Mouse (Mus musculus) midbrain, embryonic 13.5 days (tissue): ENCODE measurements around the gene Psd4. TPM values are rescaled to one million over a fixed set of nuclear protein-coding genes. Genes with fewer than 3 reads are reported as not detected.
A peak's percentile ranks its signal among the peaks of the same experiment; 100 is the strongest.

Source experiments
- ATAC-seq: fragments of 200-750 bp; cut with Nextera tagmentation; 2 replicates; pipeline ENCODE4 v1.8.0; 2017; ENCODE audit warnings: mild to moderate bottlenecking, moderate TSS enrichment, moderate library complexity
- H3K27ac ChIP-seq: fragments of 300-500 bp; sonication (generic); 2 replicates; pipeline ENCODE4 v1.5.1; 2015; ENCODE audit warnings: inconsistent platforms, mild to moderate bottlenecking, moderate library complexity
- H3K27me3 ChIP-seq: fragments of 300-500 bp; sonication (generic); 2 replicates; pipeline ENCODE4 v1.6.1; 2015; ENCODE audit warnings: mild to moderate bottlenecking, inconsistent platforms
- H3K36me3 ChIP-seq: fragments of 300-500 bp; sonication (generic); 2 replicates; pipeline ENCODE4 v1.6.1; 2015; ENCODE audit warnings: mild to moderate bottlenecking, inconsistent platforms
- H3K4me1 ChIP-seq: fragments of 300-500 bp; sonication (generic); replicated peaks from 2 replicates; pipeline ENCODE4 v1.6.1; 2015; ENCODE audit warnings: inconsistent platforms
- H3K4me2 ChIP-seq: fragments of 300-500 bp; sonication (generic); replicated peaks from 2 replicates; pipeline ENCODE4 v1.6.1; 2015; ENCODE audit warnings: moderate library complexity, mild to moderate bottlenecking, inconsistent platforms
- H3K4me3 ChIP-seq: fragments of 300-500 bp; sonication (generic); replicated peaks from 2 replicates; pipeline ENCODE4 v1.5.1; 2015; ENCODE audit warnings: mild to moderate bottlenecking, inconsistent platforms
- H3K9ac ChIP-seq: fragments of 300-500 bp; sonication (generic); replicated peaks from 2 replicates; pipeline ENCODE4 v1.6.1; 2015; ENCODE audit warnings: mild to moderate bottlenecking, inconsistent platforms
- H3K9me3 ChIP-seq: fragments of 300-500 bp; sonication (generic); 2 replicates; pipeline ENCODE4 v1.6.1; 2016; ENCODE audit warnings: mild to moderate bottlenecking, inconsistent platforms
- WGBS: fragments of 180-500 bp; shearing (Covaris S2); methylation state at CpG from one replicate; pipeline ENCODE4 v1.1.7; 2015; 5-methylcytosine and 5-hydroxymethylcytosine counted together
- polyA plus RNA-seq: library from polyadenylated mRNA; unstranded; fragments of >200 nt; fragmentation: Nextera tagmentation; extraction: Ambion mirVana; gene quantifications from 2 replicates; pipeline ENCODE4 v1.2.1, GENCODE M21; 2015

The Psd4 gene
- polyA plus RNA-seq, 1 experiment from 2014 or later: 0.28 TPM

- Histone ChIP-seq H3K36me3 (no peaks in the 10 kb centered on the region), H3K4me2 (no peak overlapping the region), H3K9me3 (no peaks in the 10 kb centered on the region), H3K27ac (no peak overlapping the region), H3K9ac (no peak overlapping the region), H3K27me3 (peaks cover 13% of the 10 kb centered on the region), H3K4me1 (peaks cover 5% of the 10 kb centered on the region; the same call in 1 of the 2 replicates), H3K4me3 (no peak overlapping the region)
- no peak for ATAC-seq
- WGBS: 89% methylated on average over 3 of the region's 3 CpGs
Observed at GRCm38 (mm10) chr2:24363818-24364217, 3.6 kb upstream of the Psd4 start.

- no peak overlapping the region for H3K27ac ChIP-seq
- no peak overlapping the region for H3K9ac ChIP-seq
- H3K27me3 ChIP-seq: peaks cover 16% of the 10 kb centered on the region
- peaks cover 5% of the 10 kb centered on the region; the same call in 1 of the 2 replicates for H3K4me1 ChIP-seq
- WGBS: 82% methylated on average over 12 of the region's 12 CpGs
- no peak overlapping the region for H3K4me2 ChIP-seq
- no peak overlapping the region for H3K4me3 ChIP-seq
- H3K9me3 ChIP-seq: no peaks in the 10 kb centered on the region
- no peak for ATAC-seq
- H3K36me3 ChIP-seq: no peaks in the 10 kb centered on the region
Observed at GRCm38 (mm10) chr2:24366214-24366975, 985 bp upstream of the Psd4 start.

- H3K4me3 ChIP-seq: peak overlapping the region; percentile 42
- H3K9me3 ChIP-seq: no peaks in the 10 kb centered on the region
- H3K27me3 ChIP-seq: peaks cover 16% of the 10 kb centered on the region
- no peaks in the 10 kb centered on the region for H3K36me3 ChIP-seq
- peaks cover 5% of the 10 kb centered on the region; the same call in 1 of the 2 replicates for H3K4me1 ChIP-seq
- 73% methylated on average over 4 of the region's 4 CpGs for WGBS
- no peak overlapping the region for H3K27ac ChIP-seq
- H3K9ac ChIP-seq: no peak overlapping the region
- H3K4me2 ChIP-seq: peak overlapping the region; percentile 68
- no peak; the same call in none of the 2 replicates for ATAC-seq
Observed at GRCm38 (mm10) chr2:24367895-24368261, 498 bp downstream of the Psd4 start.

GRCm38 (mm10) chr2:24378747-24379450 is 11.5 kb downstream of the Psd4 start:
- Histone ChIP-seq H3K27me3 (no peaks in the 10 kb centered on the region), H3K9ac (no peak overlapping the region), H3K4me2 (no peak overlapping the region), H3K36me3 (no peaks in the 10 kb centered on the region), H3K9me3 (no peaks in the 10 kb centered on the region), H3K4me3 (no peak overlapping the region), H3K27ac (no peak overlapping the region), H3K4me1 (no peaks in the 10 kb centered on the region)
- ATAC-seq: no peak
- WGBS: 87% methylated on average over 5 of the region's 5 CpGs

- Histone ChIP-seq H3K9me3 (no peaks in the 10 kb centered on the region), H3K4me1 (no peaks in the 10 kb centered on the region), H3K27ac (no peak overlapping the region), H3K9ac (no peak overlapping the region), H3K4me3 (no peak overlapping the region), H3K36me3 (no peaks in the 10 kb centered on the region), H3K4me2 (no peak overlapping the region), H3K27me3 (no peaks in the 10 kb centered on the region)
- ATAC-seq: no peak
- WGBS: 79% methylated on average over 9 of the region's 9 CpGs
Observed at GRCm38 (mm10) chr2:24382456-24383230, 15.3 kb downstream of the Psd4 start.

GRCm38 (mm10) chr2:24383636-24384035 is 16.3 kb downstream of the Psd4 start:
- no peak for ATAC-seq
- WGBS: 80% methylated on average over 3 of the region's 3 CpGs
- no peaks in the 10 kb centered on the region for H3K4me1 ChIP-seq
- H3K4me2 ChIP-seq: no peak overlapping the region
- no peaks in the 10 kb centered on the region for H3K27me3 ChIP-seq
- H3K4me3 ChIP-seq: no peak overlapping the region
- no peak overlapping the region for H3K9ac ChIP-seq
- no peaks in the 10 kb centered on the region for H3K9me3 ChIP-seq
- no peaks in the 10 kb centered on the region for H3K36me3 ChIP-seq
- H3K27ac ChIP-seq: no peak overlapping the region

- no peak overlapping the region for H3K27ac ChIP-seq
- H3K4me2 ChIP-seq: no peak overlapping the region
- no peaks in the 10 kb centered on the region for H3K9me3 ChIP-seq
- H3K4me3 ChIP-seq: no peak overlapping the region
- no peaks in the 10 kb centered on the region for H3K4me1 ChIP-seq
- no peak overlapping the region for H3K9ac ChIP-seq
- no peaks in the 10 kb centered on the region for H3K36me3 ChIP-seq
- no peak for ATAC-seq
- H3K27me3 ChIP-seq: no peaks in the 10 kb centered on the region
Observed at GRCm38 (mm10) chr2:24384393-24384792, 17.0 kb downstream of the Psd4 start.

GRCm38 (mm10) chr2:24385111-24385961 is 18.0 kb downstream of the Psd4 start:
- Histone ChIP-seq H3K27ac (no peak overlapping the region), H3K36me3 (no peaks in the 10 kb centered on the region), H3K9me3 (no peaks in the 10 kb centered on the region), H3K4me1 (no peaks in the 10 kb centered on the region), H3K4me2 (no peak overlapping the region), H3K27me3 (no peaks in the 10 kb centered on the region), H3K9ac (no peak overlapping the region), H3K4me3 (no peak overlapping the region)
- WGBS: 85% methylated on average over 14 of the region's 14 CpGs
- no peak for ATAC-seq

- no peak for ATAC-seq
- WGBS: 91% methylated on average over 21 of the region's 21 CpGs
Observed at GRCm38 (mm10) chr2:24386158-24386963, 19.0 kb downstream of the Psd4 start.

GRCm38 (mm10) chr2:24386964-24387320 is 19.6 kb downstream of the Psd4 start:
- ATAC-seq: no peak
- H3K9me3 ChIP-seq: no peaks in the 10 kb centered on the region
- H3K4me1 ChIP-seq: no peaks in the 10 kb centered on the region
- no peak overlapping the region for H3K4me3 ChIP-seq
- no peak overlapping the region for H3K9ac ChIP-seq
- no peak overlapping the region for H3K4me2 ChIP-seq
- no peaks in the 10 kb centered on the region for H3K36me3 ChIP-seq
- H3K27ac ChIP-seq: no peak overlapping the region
- 90% methylated on average over 2 of the region's 2 CpGs for WGBS
- H3K27me3 ChIP-seq: no peaks in the 10 kb centered on the region

More at GRCm38 (mm10) chr2:24386158-24386963, 19.0 kb downstream of the Psd4 start:
- Histone ChIP-seq H3K9me3 (no peaks in the 10 kb centered on the region), H3K4me2 (no peak overlapping the region), H3K27ac (no peak overlapping the region), H3K36me3 (no peaks in the 10 kb centered on the region), H3K4me1 (no peaks in the 10 kb centered on the region), H3K27me3 (no peaks in the 10 kb centered on the region), H3K4me3 (no peak overlapping the region), H3K9ac (no peak overlapping the region)
